Mouse (Mus musculus): Measurements from ENCODE around the gene Cd47.

- TF ChIP-seq POLR2A (IDR thresholded peaks at IDR 0.05; ENCODE audit: control insufficient read depth, extremely low read depth, insufficient read depth, low read length, poor library complexity), result no peak
- TF ChIP-seq CTCF (IDR thresholded peaks at IDR 0.05; ENCODE audit: borderline replicate concordance, control insufficient read depth, extremely low read depth, insufficient read depth, low read length, poor library complexity), result no peak
Observed at GRCm38 (mm10) chr16:49877243-49877642, 76.9 kb downstream of the Cd47 start.

All from thymus, adult 2 months (tissue).